Mouse (Mus musculus): ENCODE data around the gene Cyp4f15. TPM values are rescaled to one million over a fixed set of nuclear protein-coding genes. Genes with fewer than 3 reads are reported as not detected.

The Cyp4f15 gene
- 0.78 and 1.3 TPM in 2 replicates for polyA plus RNA-seq (2014; fragmentation: Nextera tagmentation; extraction: Ambion mirVana)

DNA sequence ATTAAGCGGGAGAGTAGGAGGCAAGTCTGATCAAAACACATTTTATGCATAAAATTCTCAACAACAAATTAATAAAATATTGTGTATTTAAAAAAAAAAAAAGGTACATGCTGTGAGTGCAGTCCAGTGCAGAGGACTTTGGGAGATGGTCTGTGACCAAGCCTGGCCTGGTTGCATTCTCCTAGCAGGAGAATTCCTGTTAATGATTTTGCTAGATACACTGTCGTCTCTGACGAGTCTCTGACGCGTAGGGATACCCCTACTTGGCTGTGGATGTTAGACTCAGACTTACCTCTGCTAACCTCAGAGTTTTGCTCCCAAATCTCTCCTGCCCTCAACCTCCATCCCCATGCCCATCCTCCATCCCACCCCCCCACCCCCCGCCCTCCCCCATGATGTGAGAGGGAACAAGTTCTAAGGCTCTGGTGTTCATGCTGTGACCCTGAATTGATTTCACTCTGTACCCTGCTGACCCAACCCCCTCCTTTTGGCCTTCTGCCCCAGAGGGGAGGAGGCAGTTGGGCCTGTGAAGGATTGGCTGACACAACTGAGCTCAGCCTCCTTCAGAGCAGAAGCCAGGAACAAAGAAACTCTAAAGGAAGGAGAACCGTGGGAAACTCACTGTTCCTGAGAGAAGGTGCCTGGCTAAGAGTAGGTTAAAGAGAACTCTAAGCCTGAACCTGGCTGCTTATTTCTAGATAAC is at the start of gene Cyp4f15:
TSS of gene Cyp4f15 (plus strand) at position 580 of the 703 bp plus-strand sequence.
- no peaks in the 10 kb centered on the region for H3K36me3 ChIP-seq (ENCODE audit: control insufficient read depth, insufficient read depth, low read length)
- H3K4me3 ChIP-seq (replicated peaks; ENCODE audit: low read depth, low read length): no peak within 1 kb of the TSS
- ATAC-seq (ENCODE audit: low FRiP score, low TSS enrichment) (no peak), DNase-seq (peak; percentile 32)
- H3K9me3 ChIP-seq (ENCODE audit: control insufficient read depth, low read length): no peaks in the 10 kb centered on the region
- 18% methylated on average over 7 of the region's 7 CpGs for WGBS
- H3K4me2 ChIP-seq (ENCODE audit: low read length): no peak within 1 kb of the TSS
- no peak within 1 kb of the TSS for H3K9ac ChIP-seq (replicated peaks; ENCODE audit: low read length)
- no peaks in the 10 kb centered on the region for H3K4me1 ChIP-seq (ENCODE audit: control insufficient read depth, insufficient read depth, low read length)
- H3K27ac ChIP-seq (replicated peaks; ENCODE audit: low read depth, low read length): no peak within 1 kb of the TSS
- no peaks in the 10 kb centered on the region for H3K27me3 ChIP-seq (ENCODE audit: control insufficient read depth, insufficient read depth, low read length)

DNA sequence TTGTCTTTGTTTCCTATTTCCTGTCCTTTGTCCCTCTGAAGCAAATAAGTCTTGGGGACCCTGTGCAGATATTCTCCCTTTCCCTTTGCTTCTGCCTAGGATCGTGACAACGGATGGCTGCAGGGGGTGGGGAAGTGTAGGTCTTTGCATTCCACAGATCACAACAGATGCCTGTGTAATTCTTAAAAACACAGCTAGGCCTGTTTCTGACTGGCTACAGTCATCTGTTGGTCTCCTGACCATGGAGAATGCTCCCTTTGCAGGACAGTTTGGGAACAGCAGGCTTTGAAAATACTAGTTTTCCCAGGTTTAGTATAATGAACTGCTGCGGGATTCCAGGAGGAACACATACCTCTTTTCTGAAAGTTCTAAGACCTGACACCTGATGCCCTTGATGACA is 49.1 kb upstream of the Cyp4f15 start:
- H3K4me3 ChIP-seq (replicated peaks; ENCODE audit: low read depth, low read length): no peak overlapping the region
- DNase-seq (no peak), ATAC-seq (ENCODE audit: low FRiP score, low TSS enrichment) (no peak)
- H3K4me1 ChIP-seq (ENCODE audit: control insufficient read depth, insufficient read depth, low read length): no peaks in the 10 kb centered on the region
- no peak overlapping the region for H3K4me2 ChIP-seq (ENCODE audit: low read length)
- no peaks in the 10 kb centered on the region for H3K27me3 ChIP-seq (ENCODE audit: control insufficient read depth, insufficient read depth, low read length)
- H3K9ac ChIP-seq (replicated peaks; ENCODE audit: low read length): no peak overlapping the region
- H3K9me3 ChIP-seq (ENCODE audit: control insufficient read depth, low read length): no peaks in the 10 kb centered on the region
- WGBS: 63% methylated on average over 3 of the region's 3 CpGs
- no peaks in the 10 kb centered on the region for H3K36me3 ChIP-seq (ENCODE audit: control insufficient read depth, insufficient read depth, low read length)
- H3K27ac ChIP-seq (replicated peaks; ENCODE audit: low read depth, low read length): no peak overlapping the region

DNA sequence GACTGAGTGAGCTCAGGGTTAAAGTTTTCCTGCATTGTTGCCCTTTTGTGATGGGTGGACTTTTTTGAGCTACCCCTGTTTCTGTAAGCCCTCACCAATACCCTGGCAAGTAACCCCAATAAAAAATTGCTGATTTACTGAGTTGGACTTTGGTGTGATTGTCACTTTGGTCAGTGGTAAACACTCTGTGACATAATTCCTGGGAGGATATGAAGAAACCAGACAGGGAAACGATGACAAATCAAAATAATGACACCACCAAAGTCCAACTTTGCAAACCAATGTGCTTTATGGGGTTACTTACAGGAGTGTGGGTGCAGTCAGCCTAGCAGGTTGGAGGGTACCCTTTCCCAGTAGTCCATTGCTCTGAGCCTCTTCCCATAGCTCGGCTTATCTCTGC is 48.3 kb upstream of the Cyp4f15 start:
- Histone ChIP-seq H3K9me3 (ENCODE audit: control insufficient read depth, low read length) (no peaks in the 10 kb centered on the region), H3K4me3 (replicated peaks; ENCODE audit: low read depth, low read length) (no peak overlapping the region), H3K9ac (replicated peaks; ENCODE audit: low read length) (no peak overlapping the region), H3K27ac (replicated peaks; ENCODE audit: low read depth, low read length) (no peak overlapping the region), H3K36me3 (ENCODE audit: control insufficient read depth, insufficient read depth, low read length) (no peaks in the 10 kb centered on the region), H3K4me1 (ENCODE audit: control insufficient read depth, insufficient read depth, low read length) (no peaks in the 10 kb centered on the region), H3K4me2 (ENCODE audit: low read length) (no peak overlapping the region), H3K27me3 (ENCODE audit: control insufficient read depth, insufficient read depth, low read length) (no peaks in the 10 kb centered on the region)
- DNase-seq: no peak
- 81% methylated on average over 2 of the region's 2 CpGs for WGBS
- no peak for ATAC-seq (ENCODE audit: low FRiP score, low TSS enrichment)

DNA sequence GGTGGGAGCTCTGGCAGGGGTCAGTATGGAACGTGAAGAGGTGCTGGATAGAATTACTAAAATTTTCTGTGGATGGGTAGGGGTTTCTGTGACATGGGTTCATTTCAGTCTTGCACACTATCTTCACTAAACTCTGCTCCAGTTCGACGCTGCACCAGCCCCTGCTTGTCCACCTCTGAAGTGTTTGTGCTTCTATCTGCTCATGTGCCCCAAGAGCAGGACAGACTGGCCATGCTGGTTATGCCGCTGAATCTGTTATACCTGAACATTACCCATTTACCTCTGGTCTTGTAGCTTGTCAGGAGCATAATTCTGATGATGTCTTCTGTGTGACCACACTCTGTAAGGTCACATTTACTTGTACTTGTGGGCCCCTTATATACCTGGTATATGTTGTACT is 38.8 kb upstream of the Cyp4f15 start:
- ATAC-seq (ENCODE audit: low FRiP score, low TSS enrichment) (no peak), DNase-seq (no peak)
- no peak overlapping the region for H3K9ac ChIP-seq (replicated peaks; ENCODE audit: low read length)
- no peaks in the 10 kb centered on the region for H3K9me3 ChIP-seq (ENCODE audit: control insufficient read depth, low read length)
- no peaks in the 10 kb centered on the region for H3K4me1 ChIP-seq (ENCODE audit: control insufficient read depth, insufficient read depth, low read length)
- H3K27ac ChIP-seq (replicated peaks; ENCODE audit: low read depth, low read length): no peak overlapping the region
- 86% methylated on average over 4 of the region's 4 CpGs for WGBS
- H3K27me3 ChIP-seq (ENCODE audit: control insufficient read depth, insufficient read depth, low read length): no peaks in the 10 kb centered on the region
- no peak overlapping the region for H3K4me2 ChIP-seq (ENCODE audit: low read length)
- no peak overlapping the region for H3K4me3 ChIP-seq (replicated peaks; ENCODE audit: low read depth, low read length)
- H3K36me3 ChIP-seq (ENCODE audit: control insufficient read depth, insufficient read depth, low read length): no peaks in the 10 kb centered on the region

DNA sequence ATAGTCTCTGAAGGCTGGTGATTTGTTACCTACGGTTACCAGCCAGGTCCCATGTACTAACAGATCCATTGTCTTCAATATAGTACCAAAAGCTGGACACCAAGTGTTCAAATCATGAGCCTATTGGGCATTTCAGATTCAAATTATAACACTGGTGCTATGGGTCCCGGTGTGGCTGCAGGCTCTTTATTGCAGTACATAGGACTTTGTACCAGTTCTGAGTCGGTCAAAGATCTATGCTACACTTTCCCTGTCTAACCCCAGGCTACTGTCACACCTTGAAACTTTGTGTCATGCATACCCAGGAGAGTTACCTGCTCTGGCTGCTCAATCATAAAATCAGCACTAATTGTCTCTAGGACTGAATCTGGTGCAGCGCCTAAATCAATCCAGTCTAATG is 31.6 kb upstream of the Cyp4f15 start:
- no peak overlapping the region for H3K9ac ChIP-seq (replicated peaks; ENCODE audit: low read length)
- DNase-seq (no peak), ATAC-seq (ENCODE audit: low FRiP score, low TSS enrichment) (no peak)
- H3K4me1 ChIP-seq (ENCODE audit: control insufficient read depth, insufficient read depth, low read length): no peaks in the 10 kb centered on the region
- 93% methylated on average over 4 of the region's 4 CpGs for WGBS
- no peak overlapping the region for H3K4me2 ChIP-seq (ENCODE audit: low read length)
- no peak overlapping the region for H3K27ac ChIP-seq (replicated peaks; ENCODE audit: low read depth, low read length)
- no peaks in the 10 kb centered on the region for H3K27me3 ChIP-seq (ENCODE audit: control insufficient read depth, insufficient read depth, low read length)
- H3K4me3 ChIP-seq (replicated peaks; ENCODE audit: low read depth, low read length): no peak overlapping the region
- no peaks in the 10 kb centered on the region for H3K9me3 ChIP-seq (ENCODE audit: control insufficient read depth, low read length)
- no peaks in the 10 kb centered on the region for H3K36me3 ChIP-seq (ENCODE audit: control insufficient read depth, insufficient read depth, low read length)

DNA sequence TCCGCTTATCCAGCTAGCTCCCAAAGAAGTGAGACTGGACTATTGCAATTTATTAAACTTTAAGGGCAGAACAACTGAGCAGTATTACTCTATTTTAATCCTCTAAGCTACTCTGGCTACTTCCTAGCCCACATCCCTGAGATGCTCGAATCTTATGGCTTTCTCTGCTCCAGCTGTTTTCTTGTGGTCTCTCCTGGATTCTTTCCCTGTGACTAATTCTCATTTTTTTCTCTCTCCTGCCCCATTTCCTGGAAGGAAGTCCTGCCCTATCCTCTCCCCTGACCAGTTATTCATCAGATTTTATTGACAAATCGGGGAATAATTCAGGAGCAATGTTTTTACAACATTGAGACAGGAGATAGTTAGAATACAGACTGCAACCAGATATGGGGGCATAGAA is 28.4 kb upstream of the Cyp4f15 start:
- H3K4me2 ChIP-seq (ENCODE audit: low read length): no peak overlapping the region
- H3K9ac ChIP-seq (replicated peaks; ENCODE audit: low read length): no peak overlapping the region
- H3K36me3 ChIP-seq (ENCODE audit: control insufficient read depth, insufficient read depth, low read length): no peaks in the 10 kb centered on the region
- no peaks in the 10 kb centered on the region for H3K9me3 ChIP-seq (ENCODE audit: control insufficient read depth, low read length)
- H3K27ac ChIP-seq (replicated peaks; ENCODE audit: low read depth, low read length): no peak overlapping the region
- H3K4me3 ChIP-seq (replicated peaks; ENCODE audit: low read depth, low read length): no peak overlapping the region
- DNase-seq (no peak), ATAC-seq (ENCODE audit: low FRiP score, low TSS enrichment) (no peak)
- 82% methylated on average over 3 of the region's 3 CpGs for WGBS
- no peaks in the 10 kb centered on the region for H3K4me1 ChIP-seq (ENCODE audit: control insufficient read depth, insufficient read depth, low read length)
- H3K27me3 ChIP-seq (ENCODE audit: control insufficient read depth, insufficient read depth, low read length): no peaks in the 10 kb centered on the region

DNA sequence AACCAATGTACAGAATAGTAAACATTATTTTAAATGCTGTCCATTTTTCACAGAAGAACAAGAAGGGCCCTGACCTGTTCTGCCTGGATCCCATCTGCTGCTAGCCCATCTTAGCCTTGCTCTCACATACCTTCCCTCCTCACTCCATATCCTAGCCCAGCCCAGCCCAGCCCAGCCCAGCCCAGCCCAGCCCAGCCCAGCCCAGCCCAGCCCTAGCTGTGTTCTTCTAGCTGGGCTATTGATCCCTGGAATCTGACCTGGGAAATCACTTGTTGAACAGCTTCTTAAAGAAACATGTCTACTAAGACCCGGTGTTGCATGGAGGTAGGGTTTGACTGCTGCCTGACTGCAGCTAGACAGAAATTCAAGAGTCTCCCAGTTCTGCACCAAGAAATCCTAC is 27.2 kb upstream of the Cyp4f15 start:
- Histone ChIP-seq H3K36me3 (ENCODE audit: control insufficient read depth, insufficient read depth, low read length) (no peaks in the 10 kb centered on the region), H3K27me3 (ENCODE audit: control insufficient read depth, insufficient read depth, low read length) (no peaks in the 10 kb centered on the region), H3K27ac (replicated peaks; ENCODE audit: low read depth, low read length) (no peak overlapping the region), H3K4me3 (replicated peaks; ENCODE audit: low read depth, low read length) (no peak overlapping the region), H3K9ac (replicated peaks; ENCODE audit: low read length) (no peak overlapping the region), H3K4me1 (ENCODE audit: control insufficient read depth, insufficient read depth, low read length) (no peaks in the 10 kb centered on the region), H3K4me2 (ENCODE audit: low read length) (no peak overlapping the region), H3K9me3 (ENCODE audit: control insufficient read depth, low read length) (no peaks in the 10 kb centered on the region)
- no peak for ATAC-seq (ENCODE audit: low FRiP score, low TSS enrichment)
- no peak for DNase-seq
- 85% methylated on average over 1 of the region's 1 CpGs for WGBS

DNA sequence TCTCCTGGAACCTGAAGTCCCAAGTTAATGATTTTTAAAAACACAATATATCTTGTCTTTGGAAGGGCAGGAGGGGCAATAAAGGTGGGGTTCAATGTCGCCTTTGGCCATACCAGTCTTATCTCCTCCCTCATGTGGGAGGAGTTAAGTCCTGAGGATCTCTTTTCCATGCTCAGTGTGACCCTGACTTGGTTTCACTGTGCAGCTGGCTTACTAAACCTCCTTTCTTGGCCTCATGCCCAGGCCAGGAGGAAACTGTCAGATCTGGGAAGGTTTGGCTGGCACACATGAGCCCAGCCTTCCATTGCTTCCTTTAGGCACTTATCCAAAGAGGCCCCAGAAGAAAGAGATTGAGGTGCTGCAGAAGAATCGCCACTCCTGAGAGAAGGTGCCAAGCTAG is 26.7 kb upstream of the Cyp4f15 start, which contains the start of gene Cyp4f40:
TSS of gene Cyp4f40 (plus strand) at position 189 of the 400 bp plus-strand sequence.
- no peaks in the 10 kb centered on the region for H3K27me3 ChIP-seq (ENCODE audit: control insufficient read depth, insufficient read depth, low read length)
- no peak within 1 kb of the TSS for H3K4me2 ChIP-seq (ENCODE audit: low read length)
- DNase-seq: peak; percentile 38
- H3K4me3 ChIP-seq (replicated peaks; ENCODE audit: low read depth, low read length): no peak within 1 kb of the TSS
- ATAC-seq (ENCODE audit: low FRiP score, low TSS enrichment): no peak
- no peak within 1 kb of the TSS for H3K9ac ChIP-seq (replicated peaks; ENCODE audit: low read length)
- H3K36me3 ChIP-seq (ENCODE audit: control insufficient read depth, insufficient read depth, low read length): no peaks in the 10 kb centered on the region
- WGBS: 64% methylated on average over 2 of the region's 2 CpGs
- H3K27ac ChIP-seq (replicated peaks; ENCODE audit: low read depth, low read length): no peak within 1 kb of the TSS
- no peaks in the 10 kb centered on the region for H3K9me3 ChIP-seq (ENCODE audit: control insufficient read depth, low read length)
- H3K4me1 ChIP-seq (ENCODE audit: control insufficient read depth, insufficient read depth, low read length): no peaks in the 10 kb centered on the region

DNA sequence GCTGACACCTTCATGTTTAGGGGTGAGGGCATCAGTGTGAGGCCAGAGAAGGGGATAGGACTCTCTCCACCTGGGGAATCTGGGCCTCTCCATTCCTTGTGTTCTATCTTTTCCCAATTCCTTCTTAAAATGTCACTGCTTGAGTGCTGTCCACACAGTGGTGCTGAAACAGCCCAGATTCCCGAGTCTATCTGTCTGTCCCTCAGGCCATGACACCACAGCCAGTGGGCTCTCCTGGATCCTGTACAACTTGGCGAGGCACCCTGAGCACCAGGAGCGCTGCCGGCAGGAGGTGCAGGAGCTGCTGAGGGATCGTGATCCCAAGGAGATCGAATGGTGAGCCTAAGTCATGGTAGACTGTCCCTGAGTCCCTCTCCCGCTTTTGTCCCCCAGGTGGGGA is 11.5 kb upstream of the Cyp4f15 start:
- Histone ChIP-seq H3K4me3 (replicated peaks; ENCODE audit: low read depth, low read length) (no peak overlapping the region), H3K9me3 (ENCODE audit: control insufficient read depth, low read length) (no peaks in the 10 kb centered on the region), H3K27me3 (ENCODE audit: control insufficient read depth, insufficient read depth, low read length) (no peaks in the 10 kb centered on the region), H3K27ac (replicated peaks; ENCODE audit: low read depth, low read length) (no peak overlapping the region), H3K36me3 (ENCODE audit: control insufficient read depth, insufficient read depth, low read length) (no peaks in the 10 kb centered on the region), H3K4me2 (ENCODE audit: low read length) (no peak overlapping the region), H3K9ac (replicated peaks; ENCODE audit: low read length) (no peak overlapping the region), H3K4me1 (ENCODE audit: control insufficient read depth, insufficient read depth, low read length) (no peaks in the 10 kb centered on the region)
- 66% methylated on average over 7 of the region's 7 CpGs for WGBS
- DNase-seq (no peak), ATAC-seq (ENCODE audit: low FRiP score, low TSS enrichment) (no peak)
